Mouse (Mus musculus) layer of hippocampus, postnatal 36 days (tissue): ENCODE measurements around the gene Neurl1a. TPM values are rescaled to one million over a fixed set of nuclear protein-coding genes. Genes with fewer than 3 reads are reported as not detected.

Experiments used
- DNase-seq, 2 experiments: peaks; one replicate each; pipeline ENCODE4 v3.0.0; 2022
- total RNA-seq, 2 experiments: library from RNA; stranded (reverse); gene quantifications; 2 replicates each; pipeline ENCODE4 v1.2.3; 2021

Gene Neurl1a
- total RNA-seq, 2 experiments from 2014 or later, result 174 to 190 TPM

- no peak for DNase-seq
These were observed 34.9 kb downstream of the Neurl1a start for GRCm38 (mm10) chr19:47213470-47213869.

GRCm38 (mm10) chr19:47216766-47217165 lies 38.1 kb downstream of the Neurl1a start:
- DNase-seq, result no peak

- no peak for DNase-seq
These were observed 41.0 kb downstream of the Neurl1a start for GRCm38 (mm10) chr19:47219622-47220021.

GRCm38 (mm10) chr19:47220232-47220631 lies 41.6 kb downstream of the Neurl1a start:
- DNase-seq, result no peak

GRCm38 (mm10) chr19:47221006-47221405 lies 42.4 kb downstream of the Neurl1a start:
- no peak for DNase-seq

- no peak for DNase-seq
These were observed 43.0 kb downstream of the Neurl1a start for GRCm38 (mm10) chr19:47221500-47222153.

GRCm38 (mm10) chr19:47222154-47222840 lies 43.7 kb downstream of the Neurl1a start:
- DNase-seq, result peak; percentile 28 to 34

- DNase-seq, result peak in 1 of 2 experiments; percentile 25
These were observed 44.4 kb downstream of the Neurl1a start for GRCm38 (mm10) chr19:47222841-47223557.

GRCm38 (mm10) chr19:47224743-47225142 lies 46.1 kb downstream of the Neurl1a start:
- no peak for DNase-seq

GRCm38 (mm10) chr19:47225791-47226190 lies 47.2 kb downstream of the Neurl1a start:
- no peak for DNase-seq

- DNase-seq, result peak; percentile 45 to 61
These were observed 50.2 kb downstream of the Neurl1a start for GRCm38 (mm10) chr19:47228725-47229252.

GRCm38 (mm10) chr19:47229461-47229860 lies 50.8 kb downstream of the Neurl1a start:
- no peak for DNase-seq

GRCm38 (mm10) chr19:47230082-47230481 lies 51.5 kb downstream of the Neurl1a start:
- no peak for DNase-seq

GRCm38 (mm10) chr19:47230682-47231081 lies 52.1 kb downstream of the Neurl1a start:
- DNase-seq, result no peak

- DNase-seq, result no peak
These were observed 52.8 kb downstream of the Neurl1a start for GRCm38 (mm10) chr19:47231389-47231788.

- DNase-seq, result no peak
These were observed 53.7 kb downstream of the Neurl1a start for GRCm38 (mm10) chr19:47232077-47232865.

- DNase-seq, result no peak
These were observed 54.5 kb downstream of the Neurl1a start for GRCm38 (mm10) chr19:47233087-47233486.

GRCm38 (mm10) chr19:47240076-47240475 lies 61.5 kb downstream of the Neurl1a start:
- no peak for DNase-seq

GRCm38 (mm10) chr19:47240957-47241356 lies 62.3 kb downstream of the Neurl1a start:
- no peak for DNase-seq

- no peak for DNase-seq
These were observed 63.6 kb downstream of the Neurl1a start for GRCm38 (mm10) chr19:47242227-47242626.

GRCm38 (mm10) chr19:47245512-47245911 lies 66.9 kb downstream of the Neurl1a start:
- no peak for DNase-seq

GRCm38 (mm10) chr19:47247791-47248190 lies 69.2 kb downstream of the Neurl1a start:
- no peak for DNase-seq
